Mouse (Mus musculus) stomach, postnatal 0 days (tissue): Measurements from ENCODE around the gene Mrps35. TPM values are rescaled to one million over a fixed set of nuclear protein-coding genes. Genes with fewer than 3 reads are reported as not detected.

ENCODE experiments used
- ATAC-seq: fragments of 200-750 bp; cut with Nextera tagmentation; 2 replicates; pipeline ENCODE4 v1.8.0; 2017; ENCODE audit not compliant: low FRiP score, low TSS enrichment
- DNase-seq: peaks from one replicate; pipeline ENCODE4 v3.0.0-alpha.2; 2016; ENCODE audit warnings: low spot score
- H3K27ac ChIP-seq: fragments of 300-500 bp; sonication (generic); replicated peaks from 2 replicates; pipeline ENCODE4 v1.5.1; 2014; ENCODE audit warnings: mild to moderate bottlenecking, control low read depth
- H3K27me3 ChIP-seq: fragments of 300-500 bp; sonication (generic); 2 replicates; pipeline ENCODE4 v1.6.1; 2014; ENCODE audit warnings: low read length; ENCODE audit not compliant: control insufficient read depth, insufficient read depth
- H3K36me3 ChIP-seq: fragments of 300-500 bp; sonication (generic); 2 replicates; pipeline ENCODE4 v1.6.1; 2014; ENCODE audit warnings: low read length, mixed read lengths; ENCODE audit not compliant: control insufficient read depth, insufficient read depth
- H3K4me1 ChIP-seq: fragments of 300-500 bp; sonication (generic); replicated peaks from 2 replicates; pipeline ENCODE4 v1.6.1; 2014; ENCODE audit warnings: antibody characterized with exemption; ENCODE audit not compliant: control insufficient read depth, insufficient read depth
- H3K4me2 ChIP-seq: fragments of 300-500 bp; sonication (generic); replicated peaks from 2 replicates; pipeline ENCODE4 v1.6.1; 2014; ENCODE audit warnings: low read depth, mild to moderate bottlenecking, control low read depth, moderate library complexity
- H3K4me3 ChIP-seq: fragments of 300-500 bp; sonication (generic); 2 replicates; pipeline ENCODE4 v1.5.1; 2014; ENCODE audit warnings: low read depth, low read length, control low read depth
- H3K9ac ChIP-seq: fragments of 300-500 bp; sonication (generic); 2 replicates; pipeline ENCODE4 v1.6.1; 2014; ENCODE audit warnings: mild to moderate bottlenecking, low read length, control low read depth, mixed read lengths
- H3K9me3 ChIP-seq: fragments of 300-500 bp; sonication (generic); 2 replicates; pipeline ENCODE4 v1.6.1; 2016; ENCODE audit warnings: low read length; ENCODE audit not compliant: control insufficient read depth
- CTCF ChIP-seq: IDR thresholded peaks from 2 replicates; pipeline ENCODE4 v1.5.1; 2016; ENCODE audit warnings: antibody characterized with exemption, low read depth, mild to moderate bottlenecking, moderate library complexity
- EP300 ChIP-seq: optimal IDR thresholded peaks from 2 replicates; pipeline ENCODE3; 2016; ENCODE audit warnings: antibody characterized with exemption
- WGBS: fragments of 180-500 bp; shearing (Covaris S2); extraction: QIAGEN DNeasy Blood & Tissue Kit; methylation state at CpG from one replicate; pipeline ENCODE4 v1.1.7; 2014; 5-methylcytosine and 5-hydroxymethylcytosine counted together
- polyA plus RNA-seq: library from polyadenylated mRNA; unstranded; fragments of >200 nt; fragmentation: Nextera tagmentation; extraction: Ambion mirVana; gene quantifications from 2 replicates; pipeline ENCODE4 v1.2.1, GENCODE M21; 2015

Mrps35 gene
- polyA plus RNA-seq, 1 experiment from 2014 or later, result 101 TPM

DNA sequence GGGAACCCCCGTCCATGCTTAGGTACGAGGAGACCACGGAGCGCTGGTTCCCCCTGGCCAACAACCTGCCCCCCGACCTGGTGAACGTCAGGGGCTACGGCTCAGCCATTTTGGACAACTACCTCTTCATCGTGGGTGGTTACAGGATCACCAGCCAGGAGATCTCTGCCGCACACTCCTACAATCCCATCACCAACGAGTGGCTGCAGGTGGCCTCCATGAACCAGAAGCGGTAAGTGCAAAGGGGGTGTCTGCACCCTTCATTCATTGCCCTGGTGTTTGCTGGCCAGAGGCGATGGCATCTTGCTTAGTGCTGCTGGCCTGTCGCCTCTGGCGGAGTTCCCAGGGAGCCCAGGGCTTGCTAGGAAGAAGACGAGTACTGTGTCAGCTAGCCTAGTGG, 49.6 kb downstream of the Mrps35 start:
- Histone ChIP-seq H3K27me3 (no peaks in the 10 kb centered on the region), H3K27ac (peak overlapping the region; percentile 90), H3K4me1 (no peaks in the 10 kb centered on the region), H3K9ac (peak overlapping the region; percentile 94), H3K36me3 (peaks cover 4% of the 10 kb centered on the region; the same call in 1 of the 2 replicates), H3K4me3 (peak overlapping the region; percentile 75), H3K4me2 (peak overlapping the region; percentile 93), H3K9me3 (no peaks in the 10 kb centered on the region)
- WGBS, result 4% methylated on average over 15 of the region's 15 CpGs
- ATAC-seq, result peak; percentile 9; the same call in 1 of the 2 replicates
- peak; percentile 27 for DNase-seq
- TF ChIP-seq EP300 (no peak), CTCF (no peak)

DNA sequence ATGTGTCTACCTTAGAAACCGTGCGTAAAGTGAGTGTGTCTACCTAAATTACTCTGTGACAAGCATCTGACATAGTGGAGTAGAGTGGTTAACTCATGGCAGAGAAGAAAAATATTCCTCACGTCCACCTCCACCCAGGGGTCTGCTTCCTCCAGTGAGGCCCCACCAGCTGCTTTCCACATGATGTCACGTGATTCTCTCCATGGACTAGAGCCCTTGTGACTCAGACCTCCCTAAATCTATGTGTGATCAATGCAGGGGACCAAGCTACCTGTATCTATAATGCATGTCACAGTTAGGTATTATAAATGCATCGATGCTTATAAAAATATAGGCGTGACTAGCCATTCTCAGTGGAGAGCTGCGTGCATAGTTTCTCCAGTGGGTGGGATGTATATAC, 52.2 kb downstream of the Mrps35 start:
- TF ChIP-seq CTCF, result no peak
- no peak for TF ChIP-seq EP300
- WGBS, result 78% methylated on average over 7 of the region's 7 CpGs
- Histone ChIP-seq H3K36me3 (peaks cover 4% of the 10 kb centered on the region; the same call in 1 of the 2 replicates), H3K4me1 (no peaks in the 10 kb centered on the region), H3K9me3 (no peaks in the 10 kb centered on the region), H3K9ac (no peak overlapping the region), H3K4me2 (no peak overlapping the region), H3K27ac (no peak overlapping the region), H3K27me3 (no peaks in the 10 kb centered on the region), H3K4me3 (no peak overlapping the region)
- ATAC-seq (no peak), DNase-seq (no peak)

DNA sequence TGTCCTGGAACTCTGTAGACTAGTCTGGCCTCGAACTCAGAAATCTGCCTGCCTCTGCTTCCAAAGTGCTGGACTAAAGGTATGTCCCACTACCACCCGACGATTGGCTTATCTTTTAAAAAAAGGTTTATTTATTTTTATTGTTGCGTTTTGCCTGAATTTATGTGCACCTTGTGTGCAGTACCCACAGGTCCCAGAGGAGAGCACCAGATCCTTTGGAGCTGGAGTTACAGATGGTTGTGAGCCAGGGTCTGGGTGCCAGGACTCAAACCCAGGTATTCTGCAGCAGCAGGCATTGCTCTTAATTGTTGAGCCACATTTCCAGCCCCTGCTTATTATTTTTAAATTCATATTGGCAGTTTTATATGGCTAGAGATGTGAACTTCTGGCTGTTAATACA, 53.5 kb downstream of the Mrps35 start:
- no peak overlapping the region for H3K27ac ChIP-seq
- H3K4me1 ChIP-seq, result no peaks in the 10 kb centered on the region
- DNase-seq (no peak), ATAC-seq (no peak)
- no peak overlapping the region for H3K4me3 ChIP-seq
- no peak overlapping the region for H3K4me2 ChIP-seq
- H3K27me3 ChIP-seq, result no peaks in the 10 kb centered on the region
- H3K36me3 ChIP-seq, result peaks cover 4% of the 10 kb centered on the region; the same call in 1 of the 2 replicates
- H3K9me3 ChIP-seq, result no peaks in the 10 kb centered on the region
- TF ChIP-seq EP300 (no peak), CTCF (0 out of 2 replicates have a peak, but pooled peaks have one; percentile 4)
- H3K9ac ChIP-seq, result no peak overlapping the region
- 92% methylated on average over 4 of the region's 4 CpGs for WGBS

DNA sequence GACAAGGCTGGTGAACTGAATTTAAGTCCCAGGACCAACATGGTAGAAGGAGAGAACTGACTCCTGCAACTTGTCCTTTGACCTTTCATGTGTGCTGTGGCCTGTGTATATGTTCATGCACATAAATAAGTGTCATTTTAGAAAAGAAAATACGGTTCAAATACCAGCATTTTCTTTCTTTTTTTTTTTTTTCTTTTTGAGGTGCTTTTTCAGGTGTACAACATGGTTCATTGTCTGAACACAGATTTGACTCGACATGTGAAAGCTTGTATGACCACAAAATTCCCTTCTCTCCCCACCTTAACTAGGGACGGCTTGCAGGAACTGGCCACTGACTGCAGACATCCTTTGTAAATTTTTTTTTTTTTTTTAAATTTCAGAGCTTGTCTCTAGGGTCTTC, 54.4 kb downstream of the Mrps35 start:
- Histone ChIP-seq H3K27ac (no peak overlapping the region), H3K9ac (no peak overlapping the region; the same call in 1 of the 2 replicates), H3K27me3 (no peaks in the 10 kb centered on the region), H3K4me3 (no peak overlapping the region), H3K4me2 (no peak overlapping the region), H3K9me3 (no peaks in the 10 kb centered on the region), H3K4me1 (no peaks in the 10 kb centered on the region), H3K36me3 (peaks cover 4% of the 10 kb centered on the region; the same call in 1 of the 2 replicates)
- 57% methylated on average over 3 of the region's 3 CpGs for WGBS
- no peak for DNase-seq
- no peak for ATAC-seq
- no peak for TF ChIP-seq CTCF
- no peak for TF ChIP-seq EP300

DNA sequence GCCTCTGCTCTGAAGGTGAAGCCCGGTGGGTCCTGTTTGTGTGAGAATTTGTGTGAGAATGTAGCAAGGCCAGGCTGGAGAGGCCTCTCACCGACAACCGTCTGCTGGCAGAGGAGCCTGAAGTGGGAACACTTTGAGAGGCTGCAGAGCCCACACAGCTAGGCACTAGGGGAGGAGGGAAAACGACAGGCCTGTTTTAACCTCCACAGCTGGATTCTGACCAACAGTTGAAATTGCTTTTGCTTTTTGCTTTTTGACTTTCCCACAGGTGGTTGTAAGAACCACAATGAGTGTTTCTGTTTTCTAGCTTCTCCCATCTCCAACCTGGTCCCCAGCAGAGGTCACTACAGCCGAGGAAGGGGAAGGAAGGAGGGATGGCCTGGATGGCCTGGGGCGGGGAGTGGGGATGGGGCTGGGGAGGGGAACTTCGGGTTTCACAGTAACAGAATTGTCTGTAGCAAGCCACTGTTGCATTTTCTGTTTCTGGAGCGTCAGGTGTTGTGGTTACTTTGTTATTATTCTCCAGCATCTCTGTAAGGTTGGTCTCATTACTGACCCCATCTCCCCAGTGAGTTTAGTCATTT, 54.9 kb downstream of the Mrps35 start:
- Histone ChIP-seq H3K27ac (no peak overlapping the region), H3K9ac (no peak overlapping the region; the same call in 1 of the 2 replicates), H3K36me3 (peaks cover 4% of the 10 kb centered on the region; the same call in 1 of the 2 replicates), H3K27me3 (no peaks in the 10 kb centered on the region), H3K4me3 (no peak overlapping the region), H3K4me2 (no peak overlapping the region), H3K9me3 (no peaks in the 10 kb centered on the region), H3K4me1 (no peaks in the 10 kb centered on the region)
- no peak for DNase-seq
- 53% methylated on average over 8 of the region's 8 CpGs for WGBS
- no peak for TF ChIP-seq EP300
- TF ChIP-seq CTCF, result peak; percentile 34
- no peak for ATAC-seq

DNA sequence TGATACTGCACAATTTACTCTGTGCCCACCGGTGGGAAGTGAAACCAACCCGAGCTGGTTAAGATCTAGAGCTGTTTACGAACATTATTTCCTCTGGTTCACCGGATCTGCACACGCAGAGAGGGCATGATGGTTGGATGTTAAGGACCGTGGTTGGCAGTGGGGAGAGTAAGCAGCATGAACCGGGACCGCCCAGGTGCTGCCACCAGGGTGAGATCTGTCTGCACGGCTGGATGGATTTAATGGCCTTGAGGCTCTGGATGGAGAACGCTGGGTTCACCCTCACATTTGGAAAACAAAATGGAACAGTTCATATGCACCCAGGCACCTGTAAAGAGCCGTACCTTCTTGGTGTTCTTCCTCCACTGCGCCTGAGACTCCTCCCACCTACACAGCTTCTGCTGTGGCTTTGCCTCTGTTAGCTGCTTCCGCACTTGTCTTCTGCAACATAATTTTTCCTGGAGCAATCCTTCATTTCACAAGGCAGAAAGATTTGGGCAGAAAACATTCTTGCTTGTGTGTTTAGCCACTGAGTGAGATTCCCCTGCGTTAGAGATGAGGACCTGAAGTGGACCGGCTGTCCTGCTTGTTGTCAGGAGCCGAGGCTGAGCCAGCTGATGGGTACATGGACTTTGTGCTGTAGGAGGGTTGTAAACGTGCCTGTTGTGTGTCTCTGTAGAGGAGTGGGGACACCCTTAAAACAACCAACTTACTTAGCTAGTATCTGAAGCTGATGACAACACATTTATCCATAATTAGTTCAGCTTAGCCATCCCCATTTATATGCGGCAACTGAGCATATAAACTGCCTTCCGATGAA, 57.1 kb downstream of the Mrps35 start:
- no peak for ATAC-seq
- Histone ChIP-seq H3K4me2 (no peak overlapping the region), H3K4me1 (no peaks in the 10 kb centered on the region), H3K36me3 (peaks cover 4% of the 10 kb centered on the region; the same call in 1 of the 2 replicates), H3K4me3 (no peak overlapping the region), H3K9ac (no peak overlapping the region), H3K27me3 (no peaks in the 10 kb centered on the region), H3K27ac (no peak overlapping the region), H3K9me3 (no peaks in the 10 kb centered on the region)
- 57% methylated on average over 19 of the region's 19 CpGs for WGBS
- no peak for DNase-seq
- TF ChIP-seq CTCF (no peak), EP300 (no peak)
